Mouse (Mus musculus): ENCODE measurements around the gene Bcam. TPM values are rescaled to one million over a fixed set of nuclear protein-coding genes. Genes with fewer than 3 reads are reported as not detected.
A peak's percentile ranks its signal among the peaks of the same experiment; 100 is the strongest.

Gene Bcam
- polyA plus RNA-seq, 1 experiment from 2014 or later, result 347 TPM

- Histone ChIP-seq H3K4me2 (ENCODE audit: low read depth, low read length) (no peak overlapping the region), H3K4me3 (ENCODE audit: low read length) (no peak overlapping the region), H3K27me3 (ENCODE audit: control insufficient read depth, insufficient read depth, low read depth, low read length) (no peaks in the 10 kb centered on the region), H3K4me1 (replicated peaks; ENCODE audit: control insufficient read depth, insufficient read depth, low read length) (no peaks in the 10 kb centered on the region; the same call in 1 of the 2 replicates), H3K36me3 (ENCODE audit: control insufficient read depth, insufficient read depth, low read length) (peaks cover 69% of the 10 kb centered on the region), H3K9ac (ENCODE audit: low read length) (no peak overlapping the region), H3K9me3 (ENCODE audit: control insufficient read depth, low read length) (peaks cover 12% of the 10 kb centered on the region; the same call in 1 of the 2 replicates), H3K27ac (ENCODE audit: low read length) (0 out of 2 replicates have a peak overlapping the region, but pooled peaks have one; percentile 9)
- peak; percentile 36; the same call in 1 of the 2 replicates for ATAC-seq (ENCODE audit: low read depth)
- 86% methylated on average over 12 of the region's 12 CpGs for WGBS
Measured at GRCm38 (mm10) chr7:19724167-19724566, 46.6 kb downstream of the Bcam start.

DNA sequence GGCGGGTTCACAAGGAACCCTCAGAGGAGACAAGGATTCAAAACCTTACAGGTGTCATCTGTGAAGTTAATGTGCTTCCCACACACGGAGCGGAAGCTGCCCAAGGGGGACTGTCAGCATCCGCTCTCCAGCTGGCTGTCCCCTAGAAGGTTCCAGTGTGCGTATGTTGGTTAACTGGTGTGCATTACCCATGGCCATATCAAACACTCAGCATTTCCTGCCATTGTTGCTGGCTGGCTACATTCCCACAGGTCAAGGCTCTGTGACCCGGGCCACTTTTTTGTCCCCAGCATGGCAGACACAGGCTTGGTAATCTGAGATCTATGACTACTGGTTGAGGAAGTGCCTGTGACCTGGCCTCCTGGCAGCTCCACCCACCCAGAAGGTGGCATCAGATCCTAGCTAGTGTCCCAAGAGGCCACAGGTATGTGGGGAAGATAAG is 48.0 kb downstream of the Bcam start:
- H3K4me2 ChIP-seq (ENCODE audit: low read depth, low read length), result no peak overlapping the region
- peaks cover 12% of the 10 kb centered on the region; the same call in 1 of the 2 replicates for H3K9me3 ChIP-seq (ENCODE audit: control insufficient read depth, low read length)
- peak overlapping the region; percentile 54; the same call in 1 of the 2 replicates for H3K27ac ChIP-seq (ENCODE audit: low read length)
- no peak overlapping the region for H3K9ac ChIP-seq (ENCODE audit: low read length)
- WGBS, result 83% methylated on average over 6 of the region's 6 CpGs
- H3K4me1 ChIP-seq (replicated peaks; ENCODE audit: control insufficient read depth, insufficient read depth, low read length), result no peaks in the 10 kb centered on the region; the same call in 1 of the 2 replicates
- H3K4me3 ChIP-seq (ENCODE audit: low read length), result no peak overlapping the region
- no peaks in the 10 kb centered on the region for H3K27me3 ChIP-seq (ENCODE audit: control insufficient read depth, insufficient read depth, low read depth, low read length)
- ATAC-seq (ENCODE audit: low read depth), result peak; percentile 57
- H3K36me3 ChIP-seq (ENCODE audit: control insufficient read depth, insufficient read depth, low read length), result peaks cover 63% of the 10 kb centered on the region

DNA sequence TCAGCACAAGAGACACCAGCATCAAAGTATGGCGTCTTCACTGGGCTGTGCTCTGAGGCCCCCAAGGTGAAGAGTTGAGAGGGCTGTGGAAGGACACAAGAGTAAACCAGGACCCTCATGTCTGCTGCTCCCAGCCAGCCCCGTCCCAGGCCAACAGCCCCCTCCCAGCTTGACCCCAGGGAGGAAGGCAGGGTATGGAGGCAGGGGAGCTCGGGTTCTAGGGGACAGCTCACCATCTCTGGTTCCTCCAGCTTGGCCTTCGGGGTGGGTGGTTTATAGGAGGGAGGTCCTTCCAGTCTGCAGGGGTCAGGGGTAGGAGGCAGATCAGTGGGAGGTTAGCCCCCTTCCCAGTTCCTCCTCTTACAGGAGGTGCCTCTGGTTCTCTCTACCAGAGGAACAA is 51.6 kb downstream of the Bcam start:
- Histone ChIP-seq H3K27me3 (ENCODE audit: control insufficient read depth, insufficient read depth, low read depth, low read length) (no peaks in the 10 kb centered on the region), H3K4me1 (replicated peaks; ENCODE audit: control insufficient read depth, insufficient read depth, low read length) (peaks cover 12% of the 10 kb centered on the region), H3K36me3 (ENCODE audit: control insufficient read depth, insufficient read depth, low read length) (peaks cover 39% of the 10 kb centered on the region), H3K9ac (ENCODE audit: low read length) (no peak overlapping the region), H3K4me2 (ENCODE audit: low read depth, low read length) (no peak overlapping the region), H3K9me3 (ENCODE audit: control insufficient read depth, low read length) (peaks cover 12% of the 10 kb centered on the region; the same call in 1 of the 2 replicates), H3K27ac (ENCODE audit: low read length) (no peak overlapping the region), H3K4me3 (ENCODE audit: low read length) (no peak overlapping the region)
- ATAC-seq (ENCODE audit: low read depth), result no peak
- 94% methylated on average over 4 of the region's 4 CpGs for WGBS

GRCm38 (mm10) chr7:19718297-19718952 is 52.4 kb downstream of the Bcam start:
- H3K4me3 ChIP-seq (ENCODE audit: low read length), result no peak overlapping the region
- no peak overlapping the region for H3K27ac ChIP-seq (ENCODE audit: low read length)
- H3K4me2 ChIP-seq (ENCODE audit: low read depth, low read length), result no peak overlapping the region
- peaks cover 36% of the 10 kb centered on the region for H3K36me3 ChIP-seq (ENCODE audit: control insufficient read depth, insufficient read depth, low read length)
- H3K4me1 ChIP-seq (replicated peaks; ENCODE audit: control insufficient read depth, insufficient read depth, low read length), result peaks cover 16% of the 10 kb centered on the region
- WGBS, result 92% methylated on average over 5 of the region's 5 CpGs
- no peak overlapping the region for H3K9ac ChIP-seq (ENCODE audit: low read length)
- peaks cover 12% of the 10 kb centered on the region; the same call in 1 of the 2 replicates for H3K9me3 ChIP-seq (ENCODE audit: control insufficient read depth, low read length)
- no peak for ATAC-seq (ENCODE audit: low read depth)
- H3K27me3 ChIP-seq (ENCODE audit: control insufficient read depth, insufficient read depth, low read depth, low read length), result no peaks in the 10 kb centered on the region

- WGBS, result 89% methylated on average over 4 of the region's 4 CpGs
- no peak overlapping the region for H3K27ac ChIP-seq (ENCODE audit: low read length)
- no peak overlapping the region for H3K9ac ChIP-seq (ENCODE audit: low read length)
- peaks cover 16% of the 10 kb centered on the region for H3K4me1 ChIP-seq (replicated peaks; ENCODE audit: control insufficient read depth, insufficient read depth, low read length)
- ATAC-seq (ENCODE audit: low read depth), result no peak
- no peak overlapping the region for H3K4me3 ChIP-seq (ENCODE audit: low read length)
- H3K9me3 ChIP-seq (ENCODE audit: control insufficient read depth, low read length), result peaks cover 12% of the 10 kb centered on the region; the same call in 1 of the 2 replicates
- peaks cover 30% of the 10 kb centered on the region for H3K36me3 ChIP-seq (ENCODE audit: control insufficient read depth, insufficient read depth, low read length)
- no peaks in the 10 kb centered on the region for H3K27me3 ChIP-seq (ENCODE audit: control insufficient read depth, insufficient read depth, low read depth, low read length)
- no peak overlapping the region for H3K4me2 ChIP-seq (ENCODE audit: low read depth, low read length)
Measured at GRCm38 (mm10) chr7:19717346-19717745, 53.5 kb downstream of the Bcam start.

DNA sequence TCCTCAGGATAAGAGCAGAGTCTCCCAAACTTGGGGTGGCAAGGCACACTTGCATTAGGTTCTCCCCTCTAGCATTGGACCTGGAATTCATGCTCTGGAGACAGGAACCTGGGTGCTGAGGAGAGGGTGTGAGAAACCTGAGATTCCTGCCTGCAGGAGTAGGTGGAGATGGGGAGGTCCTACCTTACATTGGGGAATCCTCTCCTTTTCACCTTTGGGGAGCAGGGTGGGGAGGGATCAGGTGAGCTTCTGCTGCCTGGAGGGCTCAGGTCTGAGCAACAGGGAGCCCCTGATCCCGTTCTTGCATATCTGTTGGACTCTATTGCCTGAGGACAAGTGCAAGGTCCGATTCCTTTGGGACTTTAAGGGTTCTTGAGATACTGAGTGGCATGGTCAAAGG is 54.0 kb downstream of the Bcam start:
- H3K27ac ChIP-seq (ENCODE audit: low read length), result no peak overlapping the region
- H3K36me3 ChIP-seq (ENCODE audit: control insufficient read depth, insufficient read depth, low read length), result peaks cover 30% of the 10 kb centered on the region
- 77% methylated on average over 2 of the region's 2 CpGs for WGBS
- H3K9ac ChIP-seq (ENCODE audit: low read length), result no peak overlapping the region
- H3K27me3 ChIP-seq (ENCODE audit: control insufficient read depth, insufficient read depth, low read depth, low read length), result no peaks in the 10 kb centered on the region
- ATAC-seq (ENCODE audit: low read depth), result no peak
- no peak overlapping the region for H3K4me3 ChIP-seq (ENCODE audit: low read length)
- H3K4me2 ChIP-seq (ENCODE audit: low read depth, low read length), result no peak overlapping the region
- H3K9me3 ChIP-seq (ENCODE audit: control insufficient read depth, low read length), result peaks cover 11% of the 10 kb centered on the region; the same call in 1 of the 2 replicates
- peaks cover 16% of the 10 kb centered on the region for H3K4me1 ChIP-seq (replicated peaks; ENCODE audit: control insufficient read depth, insufficient read depth, low read length)

GRCm38 (mm10) chr7:19716055-19716682 is 54.6 kb downstream of the Bcam start:
- Histone ChIP-seq H3K27me3 (ENCODE audit: control insufficient read depth, insufficient read depth, low read depth, low read length) (no peaks in the 10 kb centered on the region), H3K36me3 (ENCODE audit: control insufficient read depth, insufficient read depth, low read length) (peaks cover 29% of the 10 kb centered on the region), H3K27ac (ENCODE audit: low read length) (peak overlapping the region; percentile 73), H3K9me3 (ENCODE audit: control insufficient read depth, low read length) (peaks cover 6% of the 10 kb centered on the region; the same call in 1 of the 2 replicates), H3K4me2 (ENCODE audit: low read depth, low read length) (peak overlapping the region; percentile 59), H3K9ac (ENCODE audit: low read length) (peak overlapping the region; percentile 20), H3K4me3 (ENCODE audit: low read length) (peak overlapping the region; percentile 37), H3K4me1 (replicated peaks; ENCODE audit: control insufficient read depth, insufficient read depth, low read length) (peaks cover 16% of the 10 kb centered on the region)
- 5% methylated on average over 18 of the region's 18 CpGs for WGBS
- no peak for ATAC-seq (ENCODE audit: low read depth)

- peak; percentile 99 for ATAC-seq (ENCODE audit: low read depth)
- Histone ChIP-seq H3K4me3 (ENCODE audit: low read length) (peak within 1 kb of the TSS; percentile 100), H3K27ac (ENCODE audit: low read length) (peak within 1 kb of the TSS; percentile 73), H3K4me2 (ENCODE audit: low read depth, low read length) (peak within 1 kb of the TSS; percentile 90), H3K9me3 (ENCODE audit: control insufficient read depth, low read length) (no peaks in the 10 kb centered on the region; the same call in 1 of the 2 replicates), H3K9ac (ENCODE audit: low read length) (peak within 1 kb of the TSS; percentile 96), H3K36me3 (ENCODE audit: control insufficient read depth, insufficient read depth, low read length) (peaks cover 26% of the 10 kb centered on the region), H3K4me1 (replicated peaks; ENCODE audit: control insufficient read depth, insufficient read depth, low read length) (peaks cover 16% of the 10 kb centered on the region), H3K27me3 (ENCODE audit: control insufficient read depth, insufficient read depth, low read depth, low read length) (no peaks in the 10 kb centered on the region)
- WGBS, result 0% methylated on average over 49 of the region's 59 CpGs
Measured at GRCm38 (mm10) chr7:19715239-19716054, 55.4 kb downstream of the Bcam start, which contains the start of gene Tomm40. Tomm40 (minus strand) TSS chr7:19715438.
